Mouse (Mus musculus) hematopoietic multipotent progenitor cell, adult 10-12 weeks (in vitro differentiated cells): ENCODE data around the gene Gm3383. TPM values are rescaled to one million over a fixed set of nuclear protein-coding genes. Genes with fewer than 3 reads are reported as not detected.

Experiments used
- polyA plus RNA-seq: library from polyadenylated mRNA; stranded (reverse); fragments of >175 nt; gene quantifications from 2 replicates; pipeline ENCODE4 v1.2.3, GENCODE M21; 2012; ENCODE audit warnings: low replicate concordance

The Gm3383 gene
- polyA plus RNA-seq, result 0.06 TPM in 1 of 2 replicates, not detected in the other

DNA sequence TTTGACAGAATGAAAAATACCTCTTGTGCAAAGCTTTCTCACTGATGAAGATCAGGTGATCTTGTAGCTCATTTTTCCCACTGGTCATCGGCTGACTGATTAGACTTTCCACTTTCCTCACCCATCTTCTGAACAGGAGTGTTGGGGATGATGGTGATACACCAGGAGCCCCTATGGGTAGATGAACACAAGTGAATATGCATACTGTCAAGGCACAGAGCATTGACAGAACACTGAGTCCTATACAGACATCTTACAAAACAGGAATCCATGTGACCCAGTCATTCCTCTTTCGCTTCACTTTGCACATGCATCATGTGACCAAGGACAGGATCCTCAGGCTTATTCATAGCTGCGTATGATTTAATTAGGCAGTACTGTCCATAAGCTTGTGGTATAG is at the start of gene Gm3383:
Gene Gm3383 (minus strand): TSS at position 101 of the 400 bp plus-strand sequence.

DNA sequence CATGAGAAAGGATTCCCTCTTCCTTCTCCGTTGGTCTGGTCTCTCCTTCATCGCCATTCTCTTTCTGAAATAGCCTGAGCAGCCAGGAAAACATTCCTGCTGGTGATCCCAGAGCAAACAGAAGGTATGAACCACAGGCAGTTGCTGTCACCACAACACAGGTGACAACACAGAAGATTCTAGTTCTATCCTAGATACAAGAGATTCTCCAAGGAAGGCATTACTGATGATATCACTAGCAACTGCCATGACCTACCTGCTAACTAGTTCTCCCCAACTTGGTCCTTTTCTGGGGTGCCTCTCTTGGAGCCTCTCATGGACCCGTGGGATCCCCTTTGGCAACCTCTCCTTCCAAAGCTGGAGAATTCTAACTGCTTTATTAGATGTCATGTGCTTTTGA is 22.4 kb upstream of the Gm3383 start, which contains the start of gene Gm3424:
Gene Gm3424 (minus strand): TSS at position 101 of the 400 bp plus-strand sequence.

DNA sequence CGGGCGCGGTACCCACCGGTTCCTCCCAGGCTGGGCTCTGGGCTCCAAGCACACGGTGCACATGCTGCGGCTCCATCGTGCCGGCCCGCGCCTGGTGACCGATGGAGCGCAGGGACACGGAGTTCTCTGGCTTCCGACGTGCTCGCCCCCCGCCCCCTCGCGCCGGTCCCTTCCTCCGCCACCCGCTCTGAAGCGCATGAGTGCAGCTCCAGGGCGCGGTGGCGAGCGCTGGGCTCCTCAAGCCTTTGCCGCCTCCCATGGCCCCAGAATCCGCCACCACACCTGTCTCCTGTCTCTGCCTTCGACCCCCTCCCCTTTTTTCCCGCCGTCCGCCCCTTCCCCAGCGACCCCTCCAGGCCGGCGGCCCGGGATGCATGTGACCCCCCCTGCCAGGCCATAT is 66.3 kb downstream of the Gm3383 start, which contains the start of gene Gm3373:
Gene Gm3373 (minus strand): TSS at position 101 of the 400 bp plus-strand sequence.

DNA sequence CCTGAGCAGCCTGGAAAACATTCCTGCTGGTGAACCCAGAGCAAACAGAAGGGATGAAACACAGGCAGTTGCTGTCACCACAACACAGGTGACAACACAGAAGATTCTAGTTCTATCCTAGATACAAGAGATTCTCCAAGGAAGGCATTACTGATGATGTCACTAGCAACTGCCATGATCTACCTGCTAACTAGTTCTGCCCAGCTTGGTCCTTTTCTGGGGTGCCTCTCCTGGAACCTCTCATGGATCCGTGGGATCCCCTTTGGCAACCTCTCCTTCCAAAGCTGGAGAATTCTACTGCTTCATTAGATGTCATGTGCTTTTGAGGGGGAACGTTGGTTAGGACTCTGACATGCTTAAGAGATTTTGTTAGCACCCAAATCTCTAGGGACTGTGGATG is 120.4 kb downstream of the Gm3383 start, which contains the start of gene Gm9603:
Gene Gm9603 (minus strand): TSS at position 101 of the 400 bp plus-strand sequence.

DNA sequence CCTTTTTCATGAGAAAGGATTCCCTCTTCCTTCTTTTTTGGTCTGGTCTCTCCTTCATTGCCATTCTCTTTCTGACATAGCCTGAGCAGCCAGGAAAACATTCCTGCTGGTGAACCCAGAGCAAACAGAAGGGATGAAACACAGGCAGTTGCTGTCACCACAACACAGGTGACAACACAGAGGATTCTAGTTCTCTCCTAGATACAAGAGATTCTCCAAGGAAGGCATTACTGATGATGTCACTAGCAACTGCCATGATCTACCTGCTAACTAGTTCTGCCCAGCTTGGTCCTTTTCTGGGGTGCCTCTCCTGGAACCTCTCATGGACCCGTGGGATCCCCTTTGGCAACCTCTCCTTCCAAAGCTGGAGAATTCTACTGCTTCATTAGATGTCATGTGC is 174.9 kb downstream of the Gm3383 start, which contains the start of gene Gm8265:
Gene Gm8265 (minus strand): TSS at position 101 of the 400 bp plus-strand sequence.

Other genes with a start within 250 kb of the Gm3383 start
- not detected in 2 replicates for gene Gm8265, start 175.0 kb downstream of the Gm3383 start, polyA plus RNA-seq
- not detected in 2 replicates for gene Gm9603, start 120.5 kb downstream of the Gm3383 start, polyA plus RNA-seq
- gene Gm3373, start 66.4 kb downstream of the Gm3383 start, polyA plus RNA-seq, result 0.31 TPM in 1 of 2 replicates, not detected in the other
- not detected in 2 replicates for gene Gm3424, start 22.3 kb upstream of the Gm3383 start, polyA plus RNA-seq
- not detected in 2 replicates for gene Gm8237, start 72.4 kb upstream of the Gm3383 start, polyA plus RNA-seq
- not detected in 2 replicates for gene Gm3248, start 153.8 kb upstream of the Gm3383 start, polyA plus RNA-seq
- gene Gm3453, start 171.2 kb upstream of the Gm3383 start, polyA plus RNA-seq, result not detected in 2 replicates